Mouse (Mus musculus): Measurements from ENCODE around the gene Acsf2. TPM values are rescaled to one million over a fixed set of nuclear protein-coding genes. Genes with fewer than 3 reads are reported as not detected.
A peak's percentile ranks its signal among the peaks of the same experiment; 100 is the strongest.
"Not testable (repeated sequence)": the region's sequence is repeated elsewhere in the genome, so short reads cannot be mapped to it uniquely, and the experiment has no call there.

The Acsf2 gene
- polyA plus RNA-seq (2015; fragmentation: Nextera tagmentation; extraction: Ambion mirVana) = 2.8 and 3.1 TPM in 2 replicates

DNA sequence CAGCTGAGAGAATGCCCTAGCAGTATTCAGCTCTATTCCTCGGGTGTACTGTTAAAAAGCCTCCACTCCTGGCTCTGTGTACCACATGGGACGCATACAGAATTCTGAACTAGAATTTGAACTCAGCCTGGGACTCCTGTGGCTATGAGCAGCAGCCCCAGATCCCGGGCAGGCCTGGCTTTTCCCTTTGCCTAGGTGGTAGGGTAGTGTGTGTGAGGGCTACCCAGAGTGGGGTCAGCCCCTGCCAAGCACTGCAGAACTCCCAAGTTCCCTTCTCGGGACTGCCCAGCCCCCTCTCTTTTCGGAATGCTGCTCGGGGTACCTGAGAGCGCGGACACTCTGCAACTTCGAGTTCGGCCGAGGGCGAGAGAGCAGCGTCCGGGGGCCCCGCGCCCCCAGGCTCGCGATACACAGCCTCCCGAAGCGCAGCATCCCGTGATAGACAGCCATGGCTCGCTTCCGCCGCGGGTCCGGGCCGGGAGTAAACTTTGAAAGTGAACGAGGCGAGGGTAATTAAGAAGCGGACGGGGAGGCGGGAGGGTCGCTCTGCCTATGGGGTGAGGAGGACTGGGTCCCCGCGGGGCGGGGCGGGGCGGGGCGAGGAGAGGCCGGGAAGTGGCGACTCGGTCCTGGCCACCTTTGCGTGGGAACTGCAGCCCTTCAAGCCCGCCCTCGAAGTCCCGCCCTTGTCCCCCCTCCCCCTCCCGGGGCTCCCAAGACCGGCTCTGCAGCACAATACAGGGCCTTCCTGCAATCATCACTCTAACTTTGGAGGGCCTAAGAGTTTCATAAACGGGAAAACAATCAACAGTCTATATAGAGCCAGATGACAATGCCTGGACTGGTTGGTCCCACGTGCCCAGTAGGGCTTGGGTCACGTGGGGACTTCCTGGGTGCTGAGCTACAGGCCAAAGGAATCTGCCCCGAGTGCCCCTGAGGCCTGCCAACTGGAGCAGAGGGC lies at the start of gene Acsf2:
Acsf2 (minus strand) TSS at position 551 of the 961 bp plus-strand sequence.
- Histone ChIP-seq H3K4me2 (peak within 1 kb of the TSS; percentile 78), H3K4me3 (peak within 1 kb of the TSS; percentile 68), H3K9ac (peak within 1 kb of the TSS; percentile 83), H3K9me3 (no peaks in the 10 kb centered on the region), H3K4me1 (peaks cover 11% of the 10 kb centered on the region), H3K27ac (replicated peaks) (peak within 1 kb of the TSS; percentile 12; the same call in 1 of the 2 replicates), H3K36me3 (no peaks in the 10 kb centered on the region), H3K27me3 (replicated peaks) (no peaks in the 10 kb centered on the region)
- 2% methylated on average over 52 of the region's 52 CpGs for WGBS
- ATAC-seq (ENCODE audit: extremely low read depth, insufficient number of reproducible peaks, low FRiP score, low TSS enrichment) = peak; percentile 62; the same call in 1 of the 2 replicates

DNA sequence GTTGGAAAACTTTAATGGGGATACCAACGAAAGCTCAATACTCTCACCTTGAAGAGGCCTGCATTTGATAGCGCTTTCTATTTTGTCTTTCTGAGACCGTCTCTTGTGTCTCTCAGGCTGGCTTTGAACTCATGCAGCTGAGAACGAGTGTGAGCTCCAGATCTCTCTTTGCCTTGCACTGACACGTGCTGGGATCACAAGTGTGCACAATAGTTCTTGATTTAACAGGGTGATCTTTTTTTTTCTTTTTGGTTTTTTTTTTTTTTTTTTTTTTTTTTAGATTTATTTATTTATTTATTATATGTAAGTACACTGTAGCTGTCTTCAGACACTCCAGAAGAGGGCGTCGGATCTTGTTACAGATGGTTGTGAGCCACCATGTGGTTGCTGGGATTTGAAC lies 49.6 kb upstream of the Acsf2 start:
- H3K27me3 ChIP-seq (replicated peaks); H3K27ac ChIP-seq (replicated peaks); H3K4me2 ChIP-seq; H3K9ac ChIP-seq; H3K9me3 ChIP-seq; H3K4me3 ChIP-seq; ATAC-seq (ENCODE audit: extremely low read depth, insufficient number of reproducible peaks, low FRiP score, low TSS enrichment): not testable (repeated sequence)
- H3K36me3 ChIP-seq = peaks cover 38% of the 10 kb centered on the region
- WGBS = 92% methylated on average over 5 of the region's 7 CpGs
- peaks cover 14% of the 10 kb centered on the region for H3K4me1 ChIP-seq

DNA sequence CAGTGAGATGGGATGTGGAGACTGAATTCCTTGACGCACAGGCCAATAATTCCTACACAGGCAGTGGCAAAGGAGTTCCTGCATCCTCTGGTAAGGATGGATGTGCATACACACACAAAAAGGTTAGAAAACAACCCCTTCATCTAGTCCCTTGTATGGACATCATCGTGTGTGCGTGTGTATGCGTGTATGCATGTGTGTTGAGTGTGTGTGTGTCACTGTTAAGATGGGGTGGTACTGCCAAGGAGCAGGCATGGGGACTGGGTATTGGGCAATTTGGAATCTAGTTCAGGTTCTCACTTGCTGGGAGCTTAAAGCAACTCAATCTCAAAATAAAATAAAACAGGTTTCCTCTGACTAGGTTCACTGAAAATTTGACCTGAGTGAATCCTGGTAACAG lies 44.8 kb upstream of the Acsf2 start:
- Histone ChIP-seq H3K4me2 (no peak overlapping the region), H3K27ac (replicated peaks) (no peak overlapping the region), H3K36me3 (peaks cover 85% of the 10 kb centered on the region), H3K27me3 (replicated peaks) (no peaks in the 10 kb centered on the region), H3K4me1 (no peaks in the 10 kb centered on the region), H3K9me3 (no peaks in the 10 kb centered on the region), H3K9ac (no peak overlapping the region), H3K4me3 (no peak overlapping the region)
- 95% methylated on average over 4 of the region's 4 CpGs for WGBS
- no peak for ATAC-seq (ENCODE audit: extremely low read depth, insufficient number of reproducible peaks, low FRiP score, low TSS enrichment)

DNA sequence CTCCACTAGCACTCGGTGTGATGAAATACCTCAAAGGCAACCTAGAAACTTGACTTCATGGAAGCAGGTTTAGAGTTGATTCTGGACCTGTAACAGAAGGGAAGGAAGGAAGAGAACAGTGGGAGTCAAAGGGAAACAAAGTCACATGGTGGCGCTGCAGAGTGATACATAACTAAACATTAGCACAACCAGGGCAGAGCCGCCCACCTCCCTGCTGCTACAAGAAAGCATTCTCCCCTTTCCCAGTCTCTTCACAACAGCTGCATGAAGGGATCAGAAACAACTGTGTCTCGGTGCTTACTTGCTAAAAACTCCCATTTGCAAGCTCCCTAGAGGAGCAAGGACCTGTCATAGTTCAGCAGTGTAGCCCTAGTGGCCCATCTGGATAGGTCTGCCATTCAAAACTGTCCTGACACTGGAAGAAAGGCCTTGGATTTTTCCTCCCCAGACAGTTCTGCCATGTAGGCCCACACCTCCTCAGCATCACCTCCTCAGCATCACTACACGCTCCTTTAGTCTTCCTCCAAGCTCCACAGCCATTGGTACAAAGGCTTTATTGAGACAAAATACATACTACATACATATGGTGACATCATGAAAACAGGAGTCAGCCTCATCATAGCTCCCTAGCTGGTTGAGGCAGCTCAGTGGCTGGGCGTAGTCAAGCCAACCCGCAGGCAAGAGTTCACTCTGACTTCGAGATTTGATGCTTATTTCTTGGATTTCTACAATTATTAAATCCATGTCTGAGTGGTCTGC lies 43.0 kb upstream of the Acsf2 start:
- Histone ChIP-seq H3K27me3 (replicated peaks) (no peaks in the 10 kb centered on the region), H3K9me3 (no peaks in the 10 kb centered on the region), H3K4me3 (no peak overlapping the region), H3K27ac (replicated peaks) (no peak overlapping the region), H3K4me2 (no peak overlapping the region), H3K36me3 (peaks cover 91% of the 10 kb centered on the region), H3K4me1 (no peaks in the 10 kb centered on the region), H3K9ac (no peak overlapping the region)
- no peak for ATAC-seq (ENCODE audit: extremely low read depth, insufficient number of reproducible peaks, low FRiP score, low TSS enrichment)
- 87% methylated on average over 8 of the region's 8 CpGs for WGBS

DNA sequence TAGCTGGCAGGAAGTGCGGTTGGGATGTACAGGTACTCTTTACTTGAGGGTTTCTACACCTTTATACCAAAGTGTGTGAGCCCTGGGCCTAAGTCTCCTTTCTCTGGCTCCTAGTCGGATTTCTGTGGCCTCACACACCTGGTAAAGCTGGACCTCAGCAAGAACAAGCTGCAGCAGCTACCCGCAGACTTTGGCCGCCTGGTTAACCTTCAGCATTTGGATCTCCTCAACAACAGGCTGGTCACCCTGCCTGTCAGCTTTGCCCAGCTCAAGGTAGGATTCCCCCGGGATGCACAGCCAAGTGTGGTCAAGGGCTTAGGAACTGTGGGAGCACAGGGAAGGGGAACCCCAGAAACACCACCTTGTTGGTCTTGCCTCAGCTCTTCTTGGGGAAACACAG lies 32.8 kb upstream of the Acsf2 start:
- 84% methylated on average over 5 of the region's 5 CpGs for WGBS
- no peak for ATAC-seq (ENCODE audit: extremely low read depth, insufficient number of reproducible peaks, low FRiP score, low TSS enrichment)
- H3K4me1 ChIP-seq = peaks cover 13% of the 10 kb centered on the region

DNA sequence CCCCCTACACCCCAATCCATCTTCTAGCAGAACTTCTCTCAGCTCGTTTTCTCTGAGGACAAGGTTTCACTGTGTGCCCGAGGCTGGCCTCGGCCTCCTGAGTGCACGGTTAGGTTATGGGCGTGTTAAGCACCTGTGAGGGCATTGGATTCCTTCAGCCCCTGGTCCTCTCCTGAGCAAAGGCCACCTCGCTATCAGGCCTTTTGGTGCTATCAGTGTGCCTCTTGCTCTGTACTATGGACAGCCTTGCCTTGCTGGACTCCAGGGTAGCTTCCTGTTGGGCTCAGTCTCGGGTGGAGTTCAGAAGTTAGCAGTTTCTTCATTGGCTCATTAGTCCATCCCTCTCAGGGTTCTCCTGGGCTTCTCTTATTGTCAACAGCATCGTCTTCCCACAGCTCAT lies 31.3 kb upstream of the Acsf2 start:
- Histone ChIP-seq H3K4me3 (no peak overlapping the region), H3K4me1 (peaks cover 13% of the 10 kb centered on the region), H3K27me3 (replicated peaks) (no peaks in the 10 kb centered on the region), H3K36me3 (peaks cover 63% of the 10 kb centered on the region), H3K4me2 (no peak overlapping the region), H3K9me3 (no peaks in the 10 kb centered on the region), H3K27ac (replicated peaks) (no peak overlapping the region), H3K9ac (no peak overlapping the region)
- WGBS = 84% methylated on average over 8 of the region's 8 CpGs
- no peak for ATAC-seq (ENCODE audit: extremely low read depth, insufficient number of reproducible peaks, low FRiP score, low TSS enrichment)

More for the DNA sequence above, 32.8 kb upstream of the Acsf2 start:
- Histone ChIP-seq H3K4me2 (no peak overlapping the region), H3K4me3 (no peak overlapping the region), H3K9ac (no peak overlapping the region), H3K27me3 (replicated peaks) (no peaks in the 10 kb centered on the region), H3K36me3 (peaks cover 77% of the 10 kb centered on the region), H3K9me3 (no peaks in the 10 kb centered on the region), H3K27ac (replicated peaks) (no peak overlapping the region)

DNA sequence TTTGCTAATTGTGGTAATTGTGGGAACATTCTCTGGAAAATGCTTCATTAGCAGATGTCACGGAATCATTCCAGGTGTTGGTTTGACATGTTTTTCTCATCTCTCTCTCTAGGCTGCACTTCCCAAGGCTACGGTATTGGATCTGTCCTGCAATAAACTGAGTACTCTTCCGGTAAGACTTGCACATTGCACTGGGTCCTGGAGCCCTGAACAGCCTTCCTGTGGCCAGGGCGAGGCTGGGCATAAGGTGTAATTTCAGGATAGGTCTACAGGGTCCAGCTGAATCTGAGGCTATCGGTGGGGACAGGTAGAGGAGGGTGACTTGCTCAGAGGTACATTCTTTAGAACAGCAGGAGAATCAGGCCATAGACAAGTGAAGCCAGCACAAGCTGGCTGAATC lies 30.3 kb upstream of the Acsf2 start:
- Histone ChIP-seq H3K9me3 (no peaks in the 10 kb centered on the region), H3K4me1 (peaks cover 13% of the 10 kb centered on the region), H3K9ac (no peak overlapping the region), H3K27me3 (replicated peaks) (no peaks in the 10 kb centered on the region), H3K36me3 (peaks cover 53% of the 10 kb centered on the region), H3K4me2 (no peak overlapping the region), H3K4me3 (no peak overlapping the region), H3K27ac (replicated peaks) (no peak overlapping the region)
- no peak for ATAC-seq (ENCODE audit: extremely low read depth, insufficient number of reproducible peaks, low FRiP score, low TSS enrichment)
- 93% methylated on average over 5 of the region's 5 CpGs for WGBS

DNA sequence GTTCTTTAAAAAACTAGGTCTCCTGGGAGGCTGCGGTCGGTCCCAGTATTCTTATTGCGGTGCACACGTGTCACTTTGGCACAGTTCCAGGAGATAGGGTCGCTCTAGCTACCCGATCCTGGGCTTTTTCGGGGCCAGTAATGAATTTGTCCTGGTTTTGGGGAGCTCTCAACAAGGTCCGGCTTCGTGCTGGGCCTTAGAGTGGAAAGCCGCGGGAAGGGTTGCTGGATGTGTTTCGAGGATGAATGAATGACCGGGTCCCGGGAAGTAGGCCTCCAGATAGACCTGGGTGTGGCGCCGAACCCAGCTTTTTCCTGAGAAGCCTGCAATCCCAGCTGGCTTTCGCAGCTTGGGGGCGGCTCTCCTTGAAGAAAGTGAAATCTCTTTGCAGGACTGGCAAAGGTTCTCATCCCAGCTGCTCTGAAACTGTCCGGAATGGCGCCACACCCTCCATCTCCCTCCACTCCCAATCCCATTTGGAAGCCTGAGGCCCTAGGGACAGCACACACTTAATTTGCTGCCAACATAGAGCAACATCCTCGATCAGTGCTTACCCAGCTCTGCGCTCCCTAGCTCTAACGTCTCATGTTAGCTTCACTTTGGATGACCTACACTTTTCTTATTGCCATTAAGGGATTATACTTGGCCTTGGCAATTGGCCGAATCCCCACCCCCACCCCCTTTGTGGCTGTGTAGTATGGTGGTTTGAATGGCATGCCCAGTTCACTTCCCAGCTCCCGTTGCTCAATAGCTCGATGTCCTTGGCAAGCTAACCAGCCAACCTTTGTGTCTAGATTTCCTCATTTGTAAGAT lies 28.7 kb upstream of the Acsf2 start:
- H3K4me3 ChIP-seq = peak overlapping the region; percentile 73
- H3K4me2 ChIP-seq = peak overlapping the region; percentile 91
- 13% methylated on average over 26 of the region's 26 CpGs for WGBS
- no peaks in the 10 kb centered on the region for H3K27me3 ChIP-seq (replicated peaks)
- 0 out of 2 replicates have a peak, but pooled peaks have one; percentile 15 for ATAC-seq (ENCODE audit: extremely low read depth, insufficient number of reproducible peaks, low FRiP score, low TSS enrichment)
- H3K36me3 ChIP-seq = peaks cover 37% of the 10 kb centered on the region
- H3K27ac ChIP-seq (replicated peaks) = peak overlapping the region; percentile 58
- no peaks in the 10 kb centered on the region for H3K9me3 ChIP-seq
- peak overlapping the region; percentile 88 for H3K9ac ChIP-seq
- H3K4me1 ChIP-seq = peaks cover 13% of the 10 kb centered on the region

DNA sequence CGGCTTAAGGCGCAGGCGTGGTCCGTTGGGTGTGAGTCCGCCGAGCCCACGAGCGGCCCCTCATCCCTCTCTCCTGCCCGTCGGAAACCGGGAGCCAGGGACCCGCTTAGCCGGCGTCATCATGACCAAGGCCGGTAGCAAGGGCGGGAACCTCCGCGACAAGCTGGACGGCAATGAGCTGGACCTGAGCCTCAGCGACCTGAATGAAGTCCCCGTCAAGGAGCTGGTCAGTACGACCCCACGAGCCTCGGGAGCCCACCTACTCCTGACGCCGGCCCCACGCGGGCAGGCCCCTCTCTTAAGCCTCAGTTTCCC lies 28.2 kb upstream of the Acsf2 start:
- H3K9me3 ChIP-seq = no peaks in the 10 kb centered on the region
- H3K9ac ChIP-seq = peak overlapping the region; percentile 88
- ATAC-seq (ENCODE audit: extremely low read depth, insufficient number of reproducible peaks, low FRiP score, low TSS enrichment) = peak; percentile 61; the same call in 1 of the 2 replicates
- peak overlapping the region; percentile 91 for H3K4me2 ChIP-seq
- 0% methylated on average over 28 of the region's 28 CpGs for WGBS
- H3K4me1 ChIP-seq = peaks cover 13% of the 10 kb centered on the region
- H3K27ac ChIP-seq (replicated peaks) = peak overlapping the region; percentile 58
- peaks cover 32% of the 10 kb centered on the region for H3K36me3 ChIP-seq
- peak overlapping the region; percentile 73 for H3K4me3 ChIP-seq
- H3K27me3 ChIP-seq (replicated peaks) = no peaks in the 10 kb centered on the region

DNA sequence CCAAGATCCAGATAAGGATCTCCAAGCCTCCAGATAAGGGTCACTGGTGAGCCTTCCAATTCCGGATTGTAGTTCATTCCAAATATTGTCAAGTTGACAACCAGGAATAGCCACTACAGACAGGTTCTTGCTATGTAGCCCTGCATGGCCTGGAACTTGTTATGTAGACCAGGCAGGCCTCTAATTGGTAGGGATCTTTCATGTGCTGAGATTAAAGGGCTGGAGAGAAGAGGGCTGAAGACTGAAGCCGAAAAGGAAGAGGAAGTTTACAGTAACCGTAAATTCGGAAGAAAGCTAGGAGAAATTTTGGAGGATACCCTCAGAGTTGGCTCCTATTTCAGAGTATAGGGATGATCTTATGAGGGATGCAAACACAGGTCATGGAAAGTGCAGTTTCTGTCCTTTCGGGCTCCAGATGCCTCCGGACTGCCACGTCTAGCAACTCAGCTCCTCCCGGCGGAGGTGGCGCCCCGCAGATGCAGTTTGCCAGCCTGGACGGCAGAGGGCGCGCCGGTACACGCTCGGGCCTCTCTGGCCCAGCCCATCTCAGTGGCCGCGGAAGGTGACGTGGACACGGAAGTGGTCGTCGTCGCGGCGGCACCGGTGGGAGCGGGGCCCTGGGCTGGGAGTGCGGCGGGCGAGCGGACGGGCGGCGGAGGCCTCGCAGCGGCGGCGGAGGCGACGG lies 27.7 kb upstream of the Acsf2 start, which contains the start of gene Lrrc59:
Lrrc59 (plus strand) TSS at position 569 of the 685 bp plus-strand sequence.
- Histone ChIP-seq H3K9me3 (no peaks in the 10 kb centered on the region), H3K4me2 (peak within 1 kb of the TSS; percentile 91), H3K27me3 (replicated peaks) (no peaks in the 10 kb centered on the region), H3K4me1 (peaks cover 13% of the 10 kb centered on the region), H3K36me3 (peaks cover 27% of the 10 kb centered on the region), H3K4me3 (peak within 1 kb of the TSS; percentile 73), H3K9ac (peak within 1 kb of the TSS; percentile 88), H3K27ac (replicated peaks) (peak within 1 kb of the TSS; percentile 58)
- peak; percentile 99 for ATAC-seq (ENCODE audit: extremely low read depth, insufficient number of reproducible peaks, low FRiP score, low TSS enrichment)
- 3% methylated on average over 40 of the region's 41 CpGs for WGBS

Data from heart, embryonic 13.5 days (tissue).